ENCODE assay signal across 9 mouse cellular contexts in the genomic region with DNA sequence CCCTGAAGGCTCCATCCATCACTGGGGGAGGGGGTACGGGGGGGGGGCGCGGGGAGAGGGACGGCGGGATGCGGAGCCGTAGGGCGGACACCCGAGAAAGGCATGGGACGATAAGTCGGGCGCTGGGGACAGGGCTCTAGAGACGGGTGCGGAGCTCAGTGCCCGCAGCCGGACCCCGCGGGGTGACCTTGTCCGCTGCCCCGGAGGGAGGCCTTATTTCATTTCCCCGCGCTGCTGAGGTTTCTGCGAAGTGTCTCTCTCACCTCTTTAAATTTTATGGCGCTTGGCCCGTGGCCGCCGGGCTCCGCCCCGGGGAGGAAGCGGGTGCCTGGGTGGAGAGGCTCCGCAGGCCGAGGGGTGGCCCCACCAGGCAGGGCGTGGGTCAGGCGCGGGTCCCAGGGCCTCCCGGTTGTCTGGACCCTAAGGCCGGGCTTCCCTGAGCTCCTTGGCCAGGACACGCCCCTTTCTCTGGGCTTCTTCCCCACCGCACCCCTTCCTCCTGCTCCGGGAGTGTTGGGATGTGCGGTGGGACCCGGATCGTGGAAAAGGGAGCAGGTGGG.
DNase-seq lines count a peak whose midpoint lies in the region; ATAC-seq and TF ChIP-seq lines count a peak whose summit lies in the region.
"Had no signal": no experiment of that assay in that cellular context is flagged by ENCODE, and none has a peak within 500 bp of the region (broad histone marks: within the 10 kb centered on the region; RNA-seq: fewer than 3 reads in every experiment).

No protein-coding gene starts in this region.

- WGBS in heart, postnatal 0 days: under 1% methylated on average over 32 of the region's 43 CpGs
- 1% methylated on average over 35 of the region's 43 CpGs for WGBS in liver, embryonic 12.5 days (ENCODE audit: insufficient replicate concordance)
- under 1% methylated on average over 38 of the region's 43 CpGs for WGBS in small intestine, adult 2 months

- H3K9me3 ChIP-seq in heart, postnatal 0 days (replicated peaks; ENCODE audit: control insufficient read depth, low read length): 0 out of 2 replicates have a peak, but pooled peaks cover 4% of the 10 kb centered on the region
- H3K9me3 ChIP-seq in liver, embryonic 12.5 days (replicated peaks): no peaks in the 10 kb centered on the region

- peak overlapping the region; percentile 56 for H3K4me3 ChIP-seq in layer of hippocampus, adult 2 months
- H3K4me3 ChIP-seq in heart, postnatal 0 days (ENCODE audit: low read depth, low read length): peak overlapping the region; percentile 41
- H3K4me3 ChIP-seq in liver, embryonic 12.5 days: peak overlapping the region; percentile 34
- H3K4me3 ChIP-seq in small intestine, adult 2 months (ENCODE audit: low read depth, low read length): peak overlapping the region; percentile 38

- no peak for TF ChIP-seq EP300 in heart, postnatal 0 days (IDR thresholded peaks at IDR 0.05; ENCODE audit: low read depth)

- no peak for DNase-seq in layer of hippocampus, adult 2 months (ENCODE audit: low spot score in 2 of 2)
- DNase-seq in layer of hippocampus, adult 18-20 months (ENCODE audit: low spot score in 2 of 2): no peak
- DNase-seq in cerebellum, adult 9-11 months: peak; percentile 66
- DNase-seq in heart, postnatal 0 days (ENCODE audit: low spot score): no peak
- DNase-seq in spleen, adult 12 weeks (ENCODE audit: low spot score): no peak
- DNase-seq in right cerebral cortex, postnatal 36 days (ENCODE audit: low spot score in 2 of 2): no peak

- H3K36me3 ChIP-seq in heart, postnatal 0 days (replicated peaks; ENCODE audit: control insufficient read depth, insufficient read depth, low read length): no peaks in the 10 kb centered on the region
- H3K36me3 ChIP-seq in liver, embryonic 12.5 days: no peaks in the 10 kb centered on the region
- H3K36me3 ChIP-seq in small intestine, adult 2 months (ENCODE audit: control insufficient read depth, insufficient read depth, low read length): no peaks in the 10 kb centered on the region

- no peak for TF ChIP-seq CTCF in layer of hippocampus, adult 2 months (conservative IDR thresholded peaks at IDR 0.05)
- no peak for TF ChIP-seq CTCF in heart, postnatal 0 days (IDR thresholded peaks at IDR 0.05; ENCODE audit: low read depth)
- TF ChIP-seq CTCF in small intestine, adult 2 months (IDR thresholded peaks at IDR 0.05; ENCODE audit: extremely low read depth, insufficient read length, insufficient replicate concordance, low read depth, low read length): no peak

- ATAC-seq in heart, postnatal 0 days (ENCODE audit: insufficient read depth, low read depth): peak; percentile 30; the same call in 1 of the 2 replicates
- ATAC-seq in liver, embryonic 12.5 days: no peak
- ATAC-seq: Patski had no signal

- no peak for TF ChIP-seq POLR2A in small intestine, adult 2 months (IDR thresholded peaks at IDR 0.05; ENCODE audit: low read depth, low read length)

- peaks cover 71% of the 10 kb centered on the region for H3K27me3 ChIP-seq in heart, postnatal 0 days (ENCODE audit: control insufficient read depth, insufficient read depth, low read length)
- H3K27me3 ChIP-seq in liver, embryonic 12.5 days (replicated peaks): peaks cover 88% of the 10 kb centered on the region
- peaks cover 36% of the 10 kb centered on the region for H3K27me3 ChIP-seq in small intestine, adult 2 months (ENCODE audit: control insufficient read depth, insufficient read depth, low read length)
- H3K27me3 ChIP-seq: Patski had no signal

- H3K9ac ChIP-seq in heart, postnatal 0 days (replicated peaks; ENCODE audit: low read depth, low read length): peak overlapping the region; percentile 35; the same call in 1 of the 2 replicates
- H3K9ac ChIP-seq in liver, embryonic 12.5 days: no peak overlapping the region

- H3K4me1 ChIP-seq in heart, postnatal 0 days (ENCODE audit: control insufficient read depth, insufficient read depth): peaks cover 11% of the 10 kb centered on the region; the same call in 1 of the 2 replicates
- H3K4me1 ChIP-seq in liver, embryonic 12.5 days: peaks cover 9% of the 10 kb centered on the region
- peaks cover 7% of the 10 kb centered on the region for H3K4me1 ChIP-seq in small intestine, adult 2 months (ENCODE audit: control insufficient read depth, insufficient read depth, insufficient read length, low read length)

- H3K27ac ChIP-seq in layer of hippocampus, adult 2 months: peak overlapping the region; percentile 99
- no peak overlapping the region for H3K27ac ChIP-seq in heart, postnatal 0 days (ENCODE audit: low read depth)
- no peak overlapping the region for H3K27ac ChIP-seq in liver, embryonic 12.5 days
- no peak overlapping the region for H3K27ac ChIP-seq in small intestine, adult 2 months (ENCODE audit: insufficient read depth, low read depth, low read length)

- H3K4me2 ChIP-seq in heart, postnatal 0 days (ENCODE audit: low read depth, low read length): peak overlapping the region; percentile 61
- H3K4me2 ChIP-seq in liver, embryonic 12.5 days: peak overlapping the region; percentile 63
